Mouse (Mus musculus) common myeloid progenitor, adult 5-6 weeks (primary cell): ENCODE measurements around the gene Spcs1. TPM values are rescaled to one million over a fixed set of nuclear protein-coding genes. Genes with fewer than 3 reads are reported as not detected.

Source experiments
- ATAC-seq: replicated peaks from 2 replicates; pipeline ENCODE4 v1.8.0; 2016; ENCODE audit warnings: low read depth, mild to moderate bottlenecking, moderate TSS enrichment, inconsistent platforms; ENCODE audit not compliant: poor library complexity, severe bottlenecking
- total RNA-seq: library from RNA; stranded (forward); fragments of 200-1000, 187-1606 nt; gene quantifications from 2 replicates; pipeline ENCODE4 v1.2.3, GENCODE M21; 2017

Spcs1 gene
- total RNA-seq = 82.0 and 94.8 TPM in 2 replicates

GRCm38 (mm10) chr14:31001307-31002205, at the start of gene Spcs1, which contains the start of gene Glt8d1:
Gene Spcs1 (minus strand): TSS chr14:31001672.
Gene Glt8d1 (plus strand): TSS chr14:31001400.
- ATAC-seq = peak; percentile 84

GRCm38 (mm10) chr14:31045817-31046216, 44.3 kb upstream of the Spcs1 start:
- ATAC-seq = no peak

GRCm38 (mm10) chr14:31045296-31045695, 43.8 kb upstream of the Spcs1 start:
- no peak for ATAC-seq

GRCm38 (mm10) chr14:31025785-31026184, 24.3 kb upstream of the Spcs1 start:
- no peak for ATAC-seq

GRCm38 (mm10) chr14:31022579-31022978, 21.1 kb upstream of the Spcs1 start:
- no peak for ATAC-seq

- ATAC-seq = peak; percentile 63
Observed at GRCm38 (mm10) chr14:31019331-31020205, 18.1 kb upstream of the Spcs1 start.

GRCm38 (mm10) chr14:31018860-31019291, 17.4 kb upstream of the Spcs1 start, which contains the start of the genes Pbrm1 and Gnl3:
Gene Pbrm1 (plus strand): TSS chr14:31019138.
Gene Gnl3 (minus strand): TSS chr14:31019152.
- ATAC-seq = peak; percentile 89

GRCm38 (mm10) chr14:31017854-31018253, 16.4 kb upstream of the Spcs1 start:
- ATAC-seq = peak; percentile 55

- ATAC-seq = no peak
Observed at GRCm38 (mm10) chr14:31016063-31016462, 14.6 kb upstream of the Spcs1 start.

GRCm38 (mm10) chr14:31013928-31014327, 12.5 kb upstream of the Spcs1 start:
- no peak for ATAC-seq

- no peak for ATAC-seq
Observed at GRCm38 (mm10) chr14:31011588-31011987, 10.1 kb upstream of the Spcs1 start.

- no peak for ATAC-seq
Observed at GRCm38 (mm10) chr14:31006779-31007178, 5.3 kb upstream of the Spcs1 start.

GRCm38 (mm10) chr14:31004527-31004926, 3.1 kb upstream of the Spcs1 start:
- no peak for ATAC-seq

GRCm38 (mm10) chr14:31000816-31001306, 611 bp downstream of the Spcs1 start:
- peak; percentile 33; the same call in 1 of the 2 replicates for ATAC-seq

GRCm38 (mm10) chr14:31000356-31000755, 1.1 kb downstream of the Spcs1 start:
- ATAC-seq = no peak

GRCm38 (mm10) chr14:30996417-30996816, 5.1 kb downstream of the Spcs1 start:
- no peak for ATAC-seq

GRCm38 (mm10) chr14:30976222-30976621, 25.2 kb downstream of the Spcs1 start:
- no peak for ATAC-seq

- ATAC-seq = no peak
Observed at GRCm38 (mm10) chr14:30974204-30974603, 27.3 kb downstream of the Spcs1 start.

GRCm38 (mm10) chr14:30960366-30960765, 41.1 kb downstream of the Spcs1 start:
- ATAC-seq = no peak

GRCm38 (mm10) chr14:30959031-30959430, 42.4 kb downstream of the Spcs1 start:
- no peak for ATAC-seq
